Mouse (Mus musculus): ENCODE data around the gene Kdm4c. TPM values are rescaled to one million over a fixed set of nuclear protein-coding genes. Genes with fewer than 3 reads are reported as not detected.

Kdm4c gene
- polyA plus RNA-seq, 1 experiment, result not detected

GRCm38 (mm10) chr4:74252245-74253105 lies 10.2 kb downstream of the Kdm4c start:
- H3K4me3 ChIP-seq (ENCODE audit: insufficient read depth, low read depth, low read length), result peak overlapping the region; percentile 81
- WGBS, result under 1% methylated on average over 46 of the region's 46 CpGs
- H3K4me1 ChIP-seq (ENCODE audit: control insufficient read depth, insufficient read depth, low read length), result no peaks in the 10 kb centered on the region
- no peak for TF ChIP-seq CTCF (IDR thresholded peaks at IDR 0.05; ENCODE audit: insufficient read depth, low read depth, low read length)
- TF ChIP-seq POLR2A (IDR thresholded peaks at IDR 0.05; ENCODE audit: insufficient read depth, low read depth, low read length), result no peak
- H3K27ac ChIP-seq (ENCODE audit: insufficient read depth, low read depth, low read length), result peak overlapping the region; percentile 74

GRCm38 (mm10) chr4:74257882-74258281 lies 15.6 kb downstream of the Kdm4c start:
- H3K4me1 ChIP-seq (ENCODE audit: control insufficient read depth, insufficient read depth, low read length), result no peaks in the 10 kb centered on the region
- H3K4me3 ChIP-seq (ENCODE audit: insufficient read depth, low read depth, low read length), result no peak overlapping the region
- 43% methylated on average over 5 of the region's 5 CpGs for WGBS
- TF ChIP-seq CTCF (IDR thresholded peaks at IDR 0.05; ENCODE audit: insufficient read depth, low read depth, low read length) (no peak), POLR2A (IDR thresholded peaks at IDR 0.05; ENCODE audit: insufficient read depth, low read depth, low read length) (no peak)
- no peak overlapping the region for H3K27ac ChIP-seq (ENCODE audit: insufficient read depth, low read depth, low read length)

DNA sequence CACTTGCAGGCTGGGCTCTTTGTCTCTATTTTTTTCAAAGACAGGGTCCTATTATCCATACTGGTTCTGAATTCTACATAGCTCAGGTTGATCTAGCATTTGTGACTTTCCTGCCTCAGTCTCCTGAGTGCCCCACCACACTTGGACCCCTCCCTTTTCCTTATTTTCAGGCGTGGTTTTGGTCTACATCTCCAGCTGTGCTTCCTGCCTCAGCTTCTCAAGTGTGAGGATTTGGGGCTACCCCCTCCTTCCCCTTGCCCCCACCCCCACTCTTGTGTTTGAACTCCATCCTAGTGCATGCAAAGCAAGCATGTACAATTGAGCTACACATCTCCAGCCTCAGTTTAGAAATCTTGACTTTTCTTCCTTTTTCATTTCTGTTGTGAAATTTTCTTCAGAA lies 16.2 kb downstream of the Kdm4c start:
- no peaks in the 10 kb centered on the region for H3K4me1 ChIP-seq (ENCODE audit: control insufficient read depth, insufficient read depth, low read length)
- no peak for TF ChIP-seq CTCF (IDR thresholded peaks at IDR 0.05; ENCODE audit: insufficient read depth, low read depth, low read length)
- TF ChIP-seq POLR2A (IDR thresholded peaks at IDR 0.05; ENCODE audit: insufficient read depth, low read depth, low read length), result no peak
- WGBS, result 47% methylated on average over 1 of the region's 1 CpGs
- H3K27ac ChIP-seq (ENCODE audit: insufficient read depth, low read depth, low read length), result no peak overlapping the region
- no peak overlapping the region for H3K4me3 ChIP-seq (ENCODE audit: insufficient read depth, low read depth, low read length)

DNA sequence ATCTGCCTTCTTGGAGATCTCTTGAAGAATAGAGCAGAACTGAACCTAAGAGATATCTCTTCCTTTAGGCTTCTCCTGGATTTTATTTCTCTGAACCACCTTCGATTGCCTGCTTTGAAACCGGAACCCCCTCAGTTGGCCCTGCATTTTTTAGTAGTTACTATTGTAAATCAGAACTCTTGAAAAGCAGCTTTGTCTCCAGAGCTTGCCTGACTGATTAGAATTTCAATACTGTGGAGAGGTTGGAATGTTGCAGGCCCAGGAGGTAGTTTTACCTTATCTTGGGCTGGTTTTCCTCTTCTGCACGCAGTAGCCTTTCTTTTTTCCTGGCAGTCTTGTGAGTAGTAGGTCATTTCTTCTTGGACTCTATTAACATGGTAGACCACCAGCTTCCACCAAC lies 17.0 kb downstream of the Kdm4c start:
- TF ChIP-seq CTCF (IDR thresholded peaks at IDR 0.05; ENCODE audit: insufficient read depth, low read depth, low read length) (no peak), POLR2A (IDR thresholded peaks at IDR 0.05; ENCODE audit: insufficient read depth, low read depth, low read length) (no peak)
- 34% methylated on average over 3 of the region's 3 CpGs for WGBS
- H3K4me1 ChIP-seq (ENCODE audit: control insufficient read depth, insufficient read depth, low read length), result no peaks in the 10 kb centered on the region
- no peak overlapping the region for H3K27ac ChIP-seq (ENCODE audit: insufficient read depth, low read depth, low read length)
- no peak overlapping the region for H3K4me3 ChIP-seq (ENCODE audit: insufficient read depth, low read depth, low read length)

- TF ChIP-seq CTCF (IDR thresholded peaks at IDR 0.05; ENCODE audit: insufficient read depth, low read depth, low read length) (no peak), POLR2A (IDR thresholded peaks at IDR 0.05; ENCODE audit: insufficient read depth, low read depth, low read length) (no peak)
- Histone ChIP-seq H3K4me1 (ENCODE audit: control insufficient read depth, insufficient read depth, low read length) (no peaks in the 10 kb centered on the region), H3K27ac (ENCODE audit: insufficient read depth, low read depth, low read length) (no peak overlapping the region), H3K4me3 (ENCODE audit: insufficient read depth, low read depth, low read length) (no peak overlapping the region)
These were observed 19.6 kb downstream of the Kdm4c start for GRCm38 (mm10) chr4:74261879-74262278.

DNA sequence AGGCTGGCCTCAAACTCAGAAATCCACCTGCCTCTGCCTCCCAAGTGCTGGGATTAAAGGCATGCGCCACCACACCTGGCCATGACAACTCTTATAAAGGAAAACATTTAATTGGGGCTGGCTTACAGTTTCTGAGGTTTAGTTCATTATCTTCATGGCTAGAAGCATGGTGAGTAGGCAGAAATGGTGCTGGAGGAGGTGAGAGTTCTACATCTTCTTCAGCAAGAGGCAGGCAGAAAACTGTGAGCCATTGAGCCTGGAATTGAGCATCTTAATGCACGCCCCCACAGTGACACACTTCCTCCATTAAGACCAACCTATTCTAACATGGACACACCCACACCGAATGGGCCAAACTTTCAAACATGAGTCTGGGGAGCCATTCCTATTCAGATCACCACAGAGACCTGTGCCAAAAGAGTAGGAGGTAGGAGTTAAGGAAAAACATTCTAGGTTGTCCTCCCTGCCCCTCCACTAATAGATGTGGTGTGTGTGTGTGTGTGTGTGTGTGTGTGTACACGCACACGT lies 22.2 kb downstream of the Kdm4c start:
- TF ChIP-seq CTCF (IDR thresholded peaks at IDR 0.05; ENCODE audit: insufficient read depth, low read depth, low read length), result no peak
- no peak for TF ChIP-seq POLR2A (IDR thresholded peaks at IDR 0.05; ENCODE audit: insufficient read depth, low read depth, low read length)
- WGBS, result 91% methylated on average over 5 of the region's 5 CpGs

GRCm38 (mm10) chr4:74271180-74271579 lies 28.9 kb downstream of the Kdm4c start:
- H3K4me3 ChIP-seq (ENCODE audit: insufficient read depth, low read depth, low read length), result no peak overlapping the region
- 88% methylated on average over 5 of the region's 5 CpGs for WGBS
- no peak for TF ChIP-seq POLR2A (IDR thresholded peaks at IDR 0.05; ENCODE audit: insufficient read depth, low read depth, low read length)
- no peak for TF ChIP-seq CTCF (IDR thresholded peaks at IDR 0.05; ENCODE audit: insufficient read depth, low read depth, low read length)
- H3K27ac ChIP-seq (ENCODE audit: insufficient read depth, low read depth, low read length), result no peak overlapping the region
- H3K4me1 ChIP-seq (ENCODE audit: control insufficient read depth, insufficient read depth, low read length), result no peaks in the 10 kb centered on the region

More for the DNA sequence above, 22.2 kb downstream of the Kdm4c start:
- H3K4me1 ChIP-seq (ENCODE audit: control insufficient read depth, insufficient read depth, low read length), result no peaks in the 10 kb centered on the region
- H3K4me3 ChIP-seq (ENCODE audit: insufficient read depth, low read depth, low read length), result no peak overlapping the region
- H3K27ac ChIP-seq (ENCODE audit: insufficient read depth, low read depth, low read length), result no peak overlapping the region

DNA sequence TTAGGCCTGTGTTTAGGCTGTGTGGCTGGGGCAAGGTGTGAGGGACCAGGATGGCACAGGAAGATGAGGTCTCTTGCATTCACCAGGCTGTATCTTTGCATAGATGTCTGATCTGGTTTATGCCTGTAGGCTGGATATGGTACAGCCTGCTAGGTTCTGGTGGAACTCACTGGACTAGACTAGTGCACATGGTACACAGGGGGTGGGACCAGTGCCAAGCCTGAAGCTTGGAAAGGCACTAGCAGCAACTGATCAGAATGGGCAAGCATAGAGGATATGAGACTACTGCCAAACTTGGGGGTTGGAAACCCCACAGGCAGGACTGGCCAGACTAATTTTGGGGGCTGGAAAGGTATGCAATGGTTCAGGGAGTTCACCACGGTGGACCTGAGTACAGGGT lies 35.2 kb downstream of the Kdm4c start:
- H3K4me1 ChIP-seq (ENCODE audit: control insufficient read depth, insufficient read depth, low read length), result no peaks in the 10 kb centered on the region
- no peak overlapping the region for H3K27ac ChIP-seq (ENCODE audit: insufficient read depth, low read depth, low read length)
- no peak overlapping the region for H3K4me3 ChIP-seq (ENCODE audit: insufficient read depth, low read depth, low read length)
- 57% methylated on average over 1 of the region's 1 CpGs for WGBS
- TF ChIP-seq CTCF (IDR thresholded peaks at IDR 0.05; ENCODE audit: insufficient read depth, low read depth, low read length), result no peak
- no peak for TF ChIP-seq POLR2A (IDR thresholded peaks at IDR 0.05; ENCODE audit: insufficient read depth, low read depth, low read length)

DNA sequence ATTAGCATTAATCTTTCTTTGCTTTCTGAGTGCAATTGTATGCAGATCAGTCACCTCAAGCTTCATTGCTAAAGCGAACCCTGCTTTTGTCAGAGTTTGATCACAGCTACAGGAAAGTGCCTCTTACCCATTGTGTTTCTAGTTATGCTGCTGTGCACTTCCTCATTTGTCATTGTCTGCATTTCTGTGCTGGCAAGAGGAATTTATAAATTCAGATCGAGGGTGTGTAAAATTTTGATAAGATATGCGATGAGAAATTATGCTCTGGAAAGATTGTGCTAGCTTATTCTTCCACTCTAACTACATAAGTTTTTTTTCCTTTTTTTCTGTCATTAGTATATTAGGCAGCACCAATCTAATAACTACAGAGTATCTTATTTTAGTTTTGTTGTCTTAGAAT lies 37.9 kb downstream of the Kdm4c start:
- H3K4me3 ChIP-seq (ENCODE audit: insufficient read depth, low read depth, low read length), result no peak overlapping the region
- WGBS, result 82% methylated on average over 3 of the region's 3 CpGs

More for the DNA sequence above, 37.9 kb downstream of the Kdm4c start:
- Histone ChIP-seq H3K27ac (ENCODE audit: insufficient read depth, low read depth, low read length) (no peak overlapping the region), H3K4me1 (ENCODE audit: control insufficient read depth, insufficient read depth, low read length) (no peaks in the 10 kb centered on the region)
- no peak for TF ChIP-seq CTCF (IDR thresholded peaks at IDR 0.05; ENCODE audit: insufficient read depth, low read depth, low read length)
- TF ChIP-seq POLR2A (IDR thresholded peaks at IDR 0.05; ENCODE audit: insufficient read depth, low read depth, low read length), result no peak

All from olfactory bulb, adult 2 months (tissue).